Mouse (Mus musculus): ENCODE results near the gene Wnt5b.
A peak's percentile ranks its signal among the peaks of the same experiment; 100 is the strongest.

Gene Wnt5b

DNA sequence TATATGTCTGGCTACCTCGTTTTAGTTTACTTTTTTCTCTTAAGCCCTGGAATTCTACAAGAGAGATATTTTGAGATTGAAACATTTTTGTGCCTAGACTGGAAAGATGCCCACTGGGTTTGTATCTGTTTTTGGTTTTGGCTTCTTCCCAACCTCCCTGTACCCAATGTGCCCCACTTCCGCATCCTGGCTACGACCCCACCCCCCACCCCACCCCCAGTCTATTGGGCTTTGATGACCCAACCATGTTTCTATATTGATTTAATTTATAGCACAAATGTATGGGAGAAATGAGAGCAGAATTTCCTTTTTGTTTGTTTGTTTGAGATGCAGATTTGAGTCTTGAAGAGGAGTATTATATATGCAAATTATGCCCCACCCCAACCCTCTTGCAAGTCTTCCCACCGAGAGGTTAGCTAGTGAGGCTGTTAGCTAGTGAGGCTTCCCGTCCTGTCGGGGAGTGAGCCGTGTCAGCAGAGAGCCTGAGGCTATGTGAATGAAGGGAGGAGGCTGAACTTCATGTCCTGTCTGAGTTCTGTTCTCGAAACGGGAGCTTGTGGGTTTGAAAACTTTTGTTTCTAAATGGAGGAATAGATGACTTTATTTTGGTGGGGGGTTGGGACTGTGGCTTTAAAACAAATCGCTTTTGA, 62.3 kb downstream of the Wnt5b start:
- peak; percentile 41 for DNase-seq

DNA sequence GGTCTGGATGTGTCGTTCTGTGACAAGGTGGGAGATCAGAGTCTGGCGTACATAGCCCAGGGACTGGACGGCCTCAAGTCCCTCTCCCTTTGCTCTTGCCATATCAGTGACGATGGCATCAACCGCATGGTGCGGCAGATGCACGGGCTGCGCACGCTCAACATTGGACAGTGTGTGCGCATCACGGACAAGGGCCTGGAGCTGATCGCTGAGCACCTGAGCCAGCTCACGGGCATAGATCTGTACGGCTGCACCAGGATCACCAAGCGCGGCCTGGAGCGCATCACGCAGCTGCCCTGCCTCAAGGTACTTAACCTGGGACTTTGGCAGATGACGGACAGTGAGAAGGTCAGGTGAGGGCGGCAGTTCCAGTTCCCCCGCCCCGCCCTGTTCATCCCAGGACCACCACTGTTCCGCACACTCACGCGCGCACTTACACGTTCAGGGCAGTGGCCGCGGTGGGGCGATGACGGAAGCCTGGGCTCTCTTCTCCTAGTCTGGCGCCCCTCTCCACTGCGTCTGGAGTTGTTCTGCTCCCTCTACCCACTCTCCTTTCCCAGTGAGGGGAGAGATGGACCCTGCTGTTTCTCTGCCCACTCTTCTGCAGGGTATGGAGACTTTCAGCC, 63.3 kb downstream of the Wnt5b start:
- DNase-seq: peak; percentile 50

DNA sequence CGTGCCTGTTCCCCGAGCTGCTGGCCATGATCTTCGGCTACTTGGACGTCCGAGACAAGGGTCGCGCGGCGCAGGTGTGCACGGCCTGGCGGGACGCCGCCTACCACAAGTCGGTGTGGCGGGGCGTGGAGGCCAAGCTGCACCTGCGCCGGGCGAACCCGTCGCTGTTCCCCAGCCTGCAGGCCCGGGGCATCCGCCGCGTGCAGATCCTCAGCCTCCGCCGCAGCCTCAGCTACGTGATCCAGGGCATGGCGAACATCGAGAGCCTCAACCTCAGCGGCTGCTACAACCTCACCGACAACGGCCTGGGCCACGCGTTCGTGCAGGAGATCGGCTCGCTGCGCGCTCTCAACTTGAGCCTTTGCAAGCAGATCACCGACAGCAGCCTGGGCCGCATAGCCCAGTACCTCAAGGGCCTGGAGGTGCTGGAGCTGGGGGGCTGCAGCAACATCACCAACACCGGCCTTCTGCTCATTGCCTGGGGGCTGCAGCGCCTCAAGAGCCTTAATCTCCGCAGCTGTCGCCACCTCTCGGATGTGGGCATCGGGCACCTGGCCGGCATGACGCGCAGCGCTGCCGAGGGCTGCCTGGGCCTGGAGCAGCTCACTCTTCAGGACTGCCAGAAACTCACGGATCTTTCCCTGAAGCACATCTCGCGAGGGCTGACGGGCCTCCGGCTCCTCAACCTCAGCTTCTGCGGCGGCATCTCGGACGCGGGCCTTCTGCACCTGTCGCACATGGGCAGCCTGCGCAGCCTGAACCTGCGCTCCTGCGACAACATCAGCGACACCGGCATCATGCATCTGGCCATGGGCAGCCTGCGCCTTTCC, 64.1 kb downstream of the Wnt5b start:
- peak; percentile 57 for DNase-seq

DNA sequence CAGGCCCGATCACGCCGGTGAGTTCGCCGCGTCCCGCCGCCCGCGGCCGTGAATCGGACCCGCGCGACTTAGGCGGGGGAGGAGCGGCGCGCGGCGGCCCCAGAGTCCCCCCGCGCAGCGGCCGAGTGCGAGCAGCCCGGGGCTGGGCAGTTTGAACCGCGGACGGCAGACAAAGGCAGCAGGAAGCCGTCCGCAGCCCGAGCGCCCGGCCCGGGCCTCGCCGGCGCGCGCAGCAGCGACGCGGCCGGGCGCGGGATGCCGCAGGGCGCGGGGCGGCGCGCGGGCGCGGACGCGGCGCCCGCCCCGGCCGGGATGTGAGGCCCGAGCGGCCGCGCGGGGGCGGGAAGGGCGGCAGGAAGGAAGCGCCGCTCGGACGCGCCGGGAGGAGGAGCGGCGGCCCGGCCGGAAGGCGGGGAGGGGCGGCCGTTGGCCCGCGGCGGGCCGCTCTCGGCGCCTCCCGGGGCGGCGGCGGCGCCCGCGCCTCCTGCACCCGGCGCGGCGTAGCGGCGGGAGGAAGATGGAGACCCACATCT, 64.7 kb downstream of the Wnt5b start, which contains the start of gene Fbxl14:
TSS of gene Fbxl14 (plus strand) at position 326 of the 533 bp plus-strand sequence.
- DNase-seq: peak; percentile 78

DNA sequence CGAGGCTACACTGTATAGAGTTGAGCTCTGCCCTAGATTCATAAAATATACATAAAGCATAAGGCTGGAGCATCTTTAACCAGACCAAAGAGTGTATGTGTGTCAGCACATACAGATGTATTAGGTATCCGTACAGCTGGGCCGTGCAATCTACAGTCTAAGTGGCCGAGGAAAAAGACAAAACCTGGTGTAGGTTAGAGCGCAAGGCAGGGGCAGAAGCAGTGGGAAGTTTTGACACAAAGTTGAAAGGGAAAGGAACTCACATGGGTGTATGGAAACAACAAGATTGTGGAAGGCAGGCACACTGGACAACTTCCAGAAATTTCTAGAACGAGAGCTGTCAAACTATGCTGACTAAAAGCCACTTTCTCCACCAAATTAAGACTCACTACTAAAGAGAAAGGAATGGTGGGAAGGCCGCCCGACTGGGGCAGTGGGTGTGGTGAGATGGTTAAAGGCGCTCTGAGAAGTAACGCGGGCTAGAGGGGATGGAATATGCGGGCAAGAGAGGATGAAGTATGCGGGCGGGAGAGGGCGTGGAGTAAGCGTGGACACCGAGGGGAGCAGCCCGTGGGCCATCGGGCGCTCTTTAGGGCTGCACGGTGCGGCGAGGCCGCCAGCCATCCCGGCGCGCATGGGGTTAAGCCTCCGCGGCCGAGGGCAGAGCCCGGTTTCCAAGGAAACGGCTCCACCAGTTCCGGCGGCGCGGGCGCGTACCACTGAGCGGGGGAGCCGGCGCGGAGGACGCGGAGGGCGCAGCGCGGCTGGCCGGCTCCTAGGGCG, 65.4 kb downstream of the Wnt5b start:
- DNase-seq: peak; percentile 86

DNA sequence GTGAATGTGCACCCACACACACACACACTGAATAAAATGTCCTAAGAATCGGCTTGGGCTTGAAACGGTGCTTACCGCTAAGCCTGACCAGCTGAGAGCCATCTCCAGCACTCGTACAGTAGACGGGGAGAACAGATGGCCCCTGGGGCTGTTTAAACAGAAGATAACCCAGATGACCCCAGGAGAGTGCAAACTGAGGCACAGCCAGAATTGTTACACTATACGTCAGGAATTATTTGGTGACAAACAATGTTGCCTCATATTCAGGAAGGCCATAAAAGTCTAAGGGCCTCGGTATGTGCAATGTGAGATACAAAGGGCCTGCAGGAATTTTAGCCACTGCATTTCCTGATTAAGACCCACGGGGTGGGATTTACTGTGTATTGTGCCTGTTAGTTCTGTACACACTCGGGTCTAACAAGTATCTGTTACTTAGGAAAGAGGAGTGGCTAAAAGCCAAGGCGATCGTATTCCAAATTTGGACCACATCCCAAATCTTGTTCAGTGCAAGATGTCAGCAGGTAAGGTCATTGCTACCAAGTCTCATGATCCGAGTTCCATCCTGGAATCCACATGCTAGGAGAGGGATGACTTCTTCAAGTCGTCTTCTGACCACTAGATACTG, 66.3 kb downstream of the Wnt5b start:
- DNase-seq: no peak

DNA sequence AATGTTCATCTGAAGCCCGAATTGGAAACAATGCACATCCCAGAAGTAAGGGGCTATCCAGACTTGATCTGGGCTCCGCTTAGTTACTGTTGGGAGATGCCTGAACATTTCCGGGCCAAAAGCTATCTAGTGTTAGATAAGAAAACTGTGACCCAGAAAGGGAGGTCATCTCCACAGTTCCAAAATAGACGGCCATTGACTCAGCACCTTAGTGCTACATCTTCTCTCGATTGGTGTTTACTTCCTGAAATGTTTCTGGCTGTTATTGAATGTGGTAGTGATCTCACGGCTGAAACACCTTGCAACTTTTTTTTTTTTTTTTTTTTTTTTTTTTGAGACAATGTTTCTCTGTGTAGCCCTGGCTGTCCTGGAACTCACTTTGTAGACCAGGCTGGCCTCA, 68.2 kb downstream of the Wnt5b start:
- no peak for DNase-seq

DNA sequence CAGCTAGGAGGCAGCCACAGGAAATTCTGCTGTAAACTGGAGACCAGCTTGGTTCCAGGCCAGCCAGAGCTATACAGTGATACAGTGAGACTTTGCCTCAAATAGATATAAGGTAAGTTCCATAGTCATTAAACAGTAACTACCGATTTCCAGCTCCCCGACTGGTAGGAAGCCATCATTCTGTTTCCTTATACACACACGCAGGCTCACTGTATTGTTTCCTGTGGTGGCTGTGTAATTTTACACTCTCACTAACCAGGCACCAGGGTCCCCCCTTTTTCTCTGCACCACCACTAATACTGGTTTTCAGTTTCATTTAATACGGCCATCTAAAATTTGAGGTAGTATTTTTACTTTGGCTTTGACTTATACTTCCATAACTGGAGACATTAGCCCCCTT, 70.2 kb downstream of the Wnt5b start:
- DNase-seq: no peak

DNA sequence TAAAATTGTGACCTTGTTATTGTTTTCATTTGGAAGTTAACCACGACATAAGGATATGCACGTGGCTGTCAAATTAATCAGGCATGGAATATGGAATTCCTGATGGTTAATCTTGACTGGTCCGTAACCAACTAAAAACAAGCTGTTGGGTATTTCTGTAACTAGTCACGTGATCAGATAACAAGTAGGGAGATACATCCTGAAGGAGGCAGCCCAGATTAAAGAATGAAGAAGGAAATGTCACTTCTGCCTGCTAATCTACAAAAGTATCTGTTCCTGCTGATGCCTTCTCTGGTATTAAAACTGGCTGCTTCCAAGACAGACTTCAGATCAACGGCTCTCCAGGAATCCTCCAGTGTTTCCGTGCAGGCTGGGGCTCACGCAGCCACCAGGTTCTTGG, 70.7 kb downstream of the Wnt5b start:
- DNase-seq: no peak

DNA sequence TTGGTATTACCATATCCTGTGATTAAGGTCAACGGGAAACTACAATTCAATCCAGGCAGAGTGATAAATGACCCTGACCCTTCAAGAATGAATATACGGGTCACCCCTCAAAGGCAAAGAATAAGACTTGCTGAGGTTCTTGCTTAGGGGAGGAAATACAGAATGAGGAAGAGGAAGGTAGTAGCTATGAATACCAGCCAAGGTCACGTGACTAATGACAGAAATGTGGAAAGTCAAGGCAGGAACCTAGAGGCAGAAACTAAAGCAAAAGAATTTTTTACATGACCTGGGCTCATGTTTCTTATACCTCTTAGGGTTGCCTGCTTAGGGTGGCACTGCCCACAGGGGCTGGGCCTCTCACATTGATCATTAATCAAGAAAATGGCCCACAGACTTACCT, 71.4 kb downstream of the Wnt5b start:
- no peak for DNase-seq

DNA sequence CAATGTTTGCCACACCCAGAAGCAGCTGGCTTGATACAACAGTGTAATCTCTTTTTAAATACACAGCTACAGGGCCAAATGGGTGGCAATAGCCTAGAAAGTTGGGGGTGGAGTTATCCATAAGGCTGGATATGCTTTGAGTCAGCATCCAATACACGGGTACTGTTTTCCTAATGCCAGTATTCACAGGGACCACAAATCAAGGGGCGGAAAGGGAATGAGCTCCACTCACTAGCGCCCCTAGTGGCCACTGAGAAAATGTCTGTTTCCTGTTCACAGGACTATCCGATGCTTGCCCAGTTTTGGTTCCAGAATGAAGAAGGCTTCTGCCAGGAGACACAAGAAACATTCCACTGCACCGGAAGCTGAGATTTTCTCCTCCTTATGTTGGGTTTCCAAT, 72.0 kb downstream of the Wnt5b start:
- DNase-seq: peak; percentile 62

DNA sequence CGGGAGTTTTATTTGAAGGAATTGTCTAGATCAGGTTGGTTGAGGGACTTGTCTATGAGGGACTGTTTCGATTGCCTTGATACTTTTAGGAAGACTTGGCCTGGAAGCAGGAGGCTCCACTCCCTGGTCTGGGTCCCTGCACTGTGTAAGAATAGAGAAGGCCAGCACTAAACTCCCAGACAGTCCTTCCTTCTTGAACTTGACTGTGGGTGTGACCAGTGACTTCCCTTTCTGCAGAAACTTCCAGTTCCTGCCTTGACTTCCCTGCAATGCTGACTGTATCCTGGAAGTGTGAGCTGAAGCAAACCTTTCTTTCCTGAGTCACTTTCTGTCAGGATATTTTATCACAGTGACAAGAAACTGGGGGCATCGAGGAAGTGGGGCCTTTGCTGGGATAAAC, 73.4 kb downstream of the Wnt5b start:
- DNase-seq: no peak

DNA sequence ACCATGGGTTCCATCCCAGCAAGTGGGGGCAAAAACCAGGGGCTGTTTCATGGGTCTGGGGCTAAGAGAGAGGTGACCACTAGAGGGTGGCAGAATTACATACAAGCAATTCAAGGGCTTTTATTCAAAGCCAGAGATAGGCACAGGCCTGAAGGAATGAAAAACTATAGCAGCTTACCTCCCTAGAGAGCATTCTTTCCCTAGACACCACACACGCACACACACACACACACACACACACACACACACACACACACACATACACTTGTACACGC, 76.4 kb downstream of the Wnt5b start:
- DNase-seq: no peak

DNA sequence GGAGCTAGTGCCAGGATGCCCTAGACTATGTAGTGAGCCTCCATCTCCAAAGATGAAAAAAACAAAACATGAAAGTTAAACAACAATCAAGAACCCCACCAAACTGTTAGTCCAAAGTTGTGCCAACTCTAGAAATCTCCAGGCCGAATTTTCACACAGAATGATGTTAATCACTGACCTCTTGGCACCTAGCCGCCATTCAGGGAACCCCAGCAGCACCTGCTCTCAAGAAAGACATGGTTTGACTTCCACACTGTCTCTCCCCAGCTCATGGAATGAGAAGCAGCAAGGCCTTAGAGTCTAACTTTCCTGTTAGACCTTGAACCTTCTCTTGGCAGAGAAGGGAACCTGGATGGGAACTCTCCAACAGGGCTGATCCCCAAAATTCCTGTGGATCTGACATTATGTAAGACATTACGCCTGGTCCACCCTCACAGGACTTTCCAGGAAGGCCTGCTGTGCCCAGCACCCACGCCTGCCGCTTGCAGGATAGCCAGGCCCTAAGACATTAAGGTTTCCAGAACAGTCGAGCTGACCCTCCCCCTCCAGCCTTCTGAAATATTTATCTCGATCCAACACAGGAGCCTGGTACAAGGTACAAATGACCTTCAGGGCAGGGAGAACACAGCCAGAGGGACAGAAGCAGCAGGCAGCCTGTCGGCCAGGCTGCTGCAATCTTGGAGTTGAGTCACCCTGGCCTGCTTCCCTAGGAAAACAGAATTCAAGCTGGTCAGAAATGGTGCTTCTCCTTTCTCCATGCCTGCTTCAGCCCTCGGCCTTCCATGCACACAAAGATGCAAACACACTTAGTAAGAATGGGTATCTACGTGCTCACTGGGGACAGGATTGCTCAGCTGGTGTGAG, 77.0 kb downstream of the Wnt5b start:
- DNase-seq: no peak

DNA sequence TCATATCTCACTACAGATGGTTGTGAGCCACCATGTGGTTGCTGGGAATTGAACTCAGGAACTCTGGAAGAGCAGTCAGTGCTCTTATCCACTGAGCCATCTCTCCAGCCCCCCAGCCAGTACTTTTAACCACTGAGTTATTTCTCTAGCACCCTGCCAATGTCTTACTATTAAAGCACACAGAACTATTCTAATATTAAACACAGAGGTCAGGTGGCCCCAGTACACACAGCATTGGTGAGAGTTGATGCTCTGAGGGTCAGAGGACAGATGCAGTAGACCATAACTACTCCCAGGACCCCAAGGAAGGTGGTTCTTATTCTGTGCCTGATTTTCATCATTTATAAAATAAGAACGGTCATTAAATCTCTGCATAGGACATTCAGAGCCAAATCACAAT, 78.0 kb downstream of the Wnt5b start:
- no peak for DNase-seq

DNA sequence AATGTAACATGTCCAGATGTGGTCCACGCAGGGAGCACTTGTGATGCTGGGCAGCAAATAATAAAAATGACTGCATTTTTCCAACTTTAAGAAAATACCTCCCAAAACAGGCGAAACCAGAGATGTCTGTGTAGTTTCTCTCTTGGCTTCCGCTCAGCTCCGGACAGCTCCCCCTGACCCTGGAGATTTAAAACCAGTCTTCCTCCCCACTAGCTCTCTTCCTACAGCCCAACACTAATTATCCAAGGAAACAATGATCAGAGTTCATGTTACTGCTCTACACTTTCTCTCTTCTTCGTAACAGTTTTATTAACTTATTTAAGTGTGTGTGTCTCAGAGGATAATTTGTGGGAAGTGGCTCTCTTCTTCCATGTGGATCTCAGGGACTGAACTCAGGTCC, 83.8 kb downstream of the Wnt5b start:
- no peak for DNase-seq

DNA sequence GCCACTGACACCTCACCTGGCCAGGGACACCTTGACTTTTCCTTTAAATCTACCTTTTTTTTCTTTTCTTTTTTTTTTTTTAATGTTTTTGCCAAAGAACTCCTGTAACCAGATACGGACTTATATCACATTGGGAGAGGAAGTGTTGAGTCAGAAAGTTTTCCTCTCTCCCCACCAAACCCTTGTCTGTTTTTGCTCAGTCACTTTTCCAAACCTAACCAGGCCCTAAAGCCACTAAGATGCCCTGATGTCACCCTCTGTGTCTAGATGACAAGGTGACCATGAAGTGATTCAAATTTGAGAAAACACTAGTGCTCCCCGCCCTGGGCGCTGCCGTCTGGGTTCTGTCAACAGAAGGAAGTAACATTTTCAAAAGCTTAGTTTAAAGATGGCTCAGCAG, 85.1 kb downstream of the Wnt5b start:
- no peak for DNase-seq

DNA sequence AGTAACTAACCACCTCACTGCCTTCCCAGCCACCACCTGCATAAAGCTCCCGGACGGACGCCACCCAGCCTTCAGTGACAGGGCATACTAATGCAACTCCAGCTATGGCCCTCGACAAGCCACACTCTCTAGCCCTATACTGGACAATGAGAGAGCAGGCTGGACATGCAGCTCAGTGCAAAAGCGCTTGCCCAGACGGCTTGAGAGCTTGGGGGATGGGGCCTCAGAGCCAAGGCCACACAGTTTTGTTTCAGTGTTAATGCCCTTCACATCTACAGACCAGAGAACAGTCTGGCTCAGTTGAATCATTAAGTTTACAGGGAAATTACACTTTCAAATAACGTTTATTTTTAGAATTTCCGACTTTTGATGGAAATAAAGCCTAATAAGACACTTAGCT, 86.0 kb downstream of the Wnt5b start:
- no peak for DNase-seq

DNA sequence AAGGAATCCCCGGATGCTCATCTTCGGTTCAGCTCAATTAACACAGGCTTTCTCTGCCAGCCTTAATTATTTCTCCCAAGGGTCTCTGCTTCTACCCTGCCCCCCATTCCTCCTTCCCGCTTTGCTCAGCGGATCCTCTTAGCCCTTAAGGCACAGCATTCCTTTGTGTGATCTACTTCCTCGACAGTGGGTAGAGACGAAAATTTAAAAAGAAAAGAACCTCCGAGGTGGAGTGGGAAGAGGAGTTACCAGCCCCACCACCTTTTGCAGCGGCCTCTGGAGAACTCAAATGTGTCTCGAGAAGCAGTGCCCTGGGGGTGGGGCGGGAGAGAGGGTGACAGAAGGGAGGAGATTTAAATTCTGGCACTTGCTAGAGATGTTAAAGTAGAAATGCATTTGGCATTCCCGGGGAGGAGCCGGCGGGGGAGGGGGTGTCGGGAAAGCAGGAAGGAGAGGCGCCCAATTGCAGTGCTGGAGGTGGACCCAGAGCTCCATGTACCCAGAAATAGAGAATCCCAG, 92.1 kb downstream of the Wnt5b start:
- peak; percentile 47 for DNase-seq

DNA sequence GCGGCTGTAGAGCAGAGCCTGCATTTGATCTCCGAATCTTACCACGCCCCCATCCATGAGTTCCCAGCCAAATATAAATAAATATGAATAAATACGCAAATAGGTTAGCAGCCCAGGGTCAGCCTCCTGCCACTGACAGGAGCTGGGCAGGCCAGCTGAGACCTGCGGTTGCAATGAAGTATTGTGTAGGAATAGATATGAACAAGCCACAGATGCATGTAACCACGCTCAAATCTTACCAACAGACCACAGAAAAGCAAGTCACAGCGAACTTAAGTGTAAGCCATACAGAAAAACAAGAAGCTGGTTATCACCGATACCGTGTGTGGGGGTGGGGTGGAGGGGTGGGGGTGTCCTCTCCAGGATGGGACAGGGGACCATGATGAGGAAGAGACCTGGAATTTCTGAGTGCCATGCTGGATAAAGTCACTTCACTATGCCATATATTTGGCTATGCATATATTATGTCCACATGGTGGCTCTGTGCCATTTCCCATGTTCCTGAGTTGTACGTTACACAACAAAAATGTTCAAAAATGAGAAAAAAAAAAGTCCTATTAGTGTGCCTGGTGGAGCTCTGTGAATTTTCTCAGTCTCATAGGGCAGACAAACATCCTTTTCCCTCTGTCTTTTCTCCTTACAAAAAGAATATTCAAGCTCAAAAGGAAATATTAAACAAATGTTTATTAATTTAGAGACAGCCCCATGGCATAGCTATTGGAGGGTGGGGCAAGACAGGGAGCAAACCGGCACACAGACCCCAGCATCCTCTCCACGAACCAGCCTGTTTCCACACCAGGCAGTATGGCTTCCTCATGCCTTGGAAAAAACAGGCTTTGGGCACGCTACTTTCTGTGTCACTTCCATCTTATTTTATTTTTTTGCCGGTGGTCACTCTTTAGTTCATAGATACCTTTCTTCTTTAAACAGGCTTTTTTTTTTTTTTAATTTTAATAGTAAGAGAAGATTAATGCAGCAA, 92.9 kb downstream of the Wnt5b start:
- DNase-seq: no peak
